Mouse (Mus musculus) spleen, postnatal 14 days (tissue): Measurements from ENCODE around the gene Nav3.

Experiments
- DNase-seq, 2 experiments: peaks; one replicate each; pipeline ENCODE4 v3.0.0; 2021 to 2022; ENCODE audit warnings: low spot score in 2 of 2

The Nav3 gene

DNA sequence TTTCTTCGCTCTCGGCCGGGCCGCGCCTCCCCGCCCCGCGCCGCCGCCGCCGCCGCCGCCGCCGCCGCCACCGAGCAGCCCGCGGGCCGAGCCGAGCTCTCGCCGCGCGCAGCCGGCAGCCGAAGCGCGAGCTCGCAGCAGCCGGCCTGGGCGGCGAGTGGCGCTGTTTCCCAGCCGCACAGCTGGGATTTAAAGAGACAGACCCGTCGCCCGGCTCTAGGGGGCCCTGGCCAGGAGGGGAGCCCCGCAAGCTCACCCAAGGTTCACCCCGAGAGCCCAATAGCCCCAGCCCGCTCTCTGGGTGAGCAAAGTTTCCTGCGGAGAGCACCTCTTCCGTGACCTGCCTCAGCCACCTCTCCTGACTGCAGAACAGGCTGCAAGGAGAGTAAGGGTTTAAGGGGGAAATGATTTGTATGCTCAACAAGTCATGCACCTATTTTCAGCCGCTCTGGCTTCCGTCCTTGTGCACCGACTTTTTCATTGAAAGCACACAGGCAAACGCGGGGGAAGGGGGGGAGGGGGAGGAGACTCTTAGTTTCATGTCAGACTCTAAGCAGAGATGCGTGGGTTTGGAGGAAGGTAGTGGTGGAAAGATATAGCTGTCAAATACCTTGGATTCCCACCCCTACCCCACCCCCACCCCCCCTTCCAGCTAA lies at the start of gene Nav3:
Nav3 (minus strand) TSS at position 367 of the 656 bp plus-strand sequence.
- peak in 1 of 2 experiments; percentile 2 for DNase-seq

DNA sequence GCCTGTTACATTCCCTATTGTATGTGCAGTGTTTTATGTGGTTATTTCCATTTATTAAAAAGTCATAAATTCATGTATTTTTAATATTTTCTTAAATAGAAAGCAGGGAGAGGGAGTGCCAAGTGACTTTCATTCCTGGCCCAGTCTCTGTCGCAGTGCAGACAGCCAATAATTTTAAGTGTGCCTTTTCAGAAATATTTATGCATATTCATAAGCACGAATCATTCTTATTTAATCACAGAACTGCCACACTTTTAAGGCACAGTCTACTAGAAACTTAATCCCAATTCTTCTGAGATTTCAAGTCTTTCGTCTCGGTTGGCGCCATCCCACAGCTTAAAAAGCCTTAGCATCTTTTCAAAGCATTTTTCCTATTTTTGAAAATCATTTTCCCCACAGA lies 29.3 kb upstream of the Nav3 start:
- DNase-seq, result no peak

DNA sequence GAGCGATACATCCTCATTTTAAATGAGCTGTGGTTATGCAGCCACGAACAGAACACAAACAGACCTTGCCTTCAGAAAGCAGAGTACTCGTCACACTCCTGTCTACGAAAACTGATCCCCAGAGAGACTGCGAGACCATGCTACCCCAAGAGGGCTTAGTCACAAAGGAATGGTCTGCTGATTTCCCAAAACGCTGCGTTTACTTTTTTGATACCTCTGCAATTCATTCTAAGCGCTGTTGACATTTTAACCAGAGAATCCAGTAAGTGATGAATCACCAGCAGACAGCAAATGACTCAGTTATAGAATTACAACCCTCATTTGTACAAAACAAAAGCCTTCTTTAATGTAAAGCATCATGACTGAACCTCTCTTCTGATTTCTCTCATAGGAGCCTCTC lies 28.8 kb upstream of the Nav3 start:
- DNase-seq, result no peak

DNA sequence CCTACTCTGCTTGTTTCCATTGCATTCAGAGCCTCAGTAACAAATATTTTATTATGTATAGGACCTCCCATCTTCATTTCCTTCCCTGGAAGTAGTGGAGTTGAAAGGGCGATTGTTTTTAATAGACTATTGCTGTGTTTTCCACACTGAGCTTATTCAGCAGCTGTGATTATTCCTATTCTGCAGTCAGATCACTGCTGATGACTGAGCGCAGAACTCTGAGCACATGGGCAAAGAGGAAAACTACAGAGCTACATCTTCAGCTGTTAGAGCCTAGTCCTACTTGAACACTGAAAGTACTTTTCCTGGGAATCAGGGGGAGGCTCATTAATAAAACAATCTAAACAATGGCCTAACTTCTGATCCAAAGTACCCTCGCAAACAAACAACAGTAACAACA lies 23.2 kb upstream of the Nav3 start:
- DNase-seq, result no peak

DNA sequence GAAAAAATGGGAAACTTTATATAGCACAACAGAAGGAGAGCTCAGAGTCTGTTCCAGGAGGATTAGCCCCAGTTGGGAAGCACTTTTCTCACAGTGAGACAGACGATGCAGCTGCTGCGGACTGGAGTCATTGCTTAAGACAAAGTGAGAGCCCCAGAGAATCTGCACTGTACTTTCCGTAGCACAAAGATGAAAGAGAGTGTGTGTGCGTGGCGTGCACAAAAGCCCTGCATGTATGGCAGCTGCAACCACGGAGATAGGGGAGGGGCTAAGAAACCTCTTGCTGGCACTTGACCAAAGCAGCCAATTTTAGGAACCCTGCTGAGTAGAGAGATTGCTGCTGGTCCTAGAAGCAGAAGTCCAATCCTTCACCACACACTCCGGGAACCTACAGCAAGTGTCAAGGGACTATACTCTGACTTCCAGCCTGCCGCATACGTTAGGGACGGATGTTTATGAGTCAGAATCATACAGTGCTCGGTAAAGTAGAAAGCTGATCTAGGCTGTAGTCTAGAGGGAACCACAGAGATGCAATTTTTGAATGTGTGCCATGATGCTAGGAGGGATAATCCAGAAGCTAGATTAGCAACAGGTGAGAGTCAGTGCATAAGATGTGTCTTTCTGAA lies 21.8 kb upstream of the Nav3 start:
- no peak for DNase-seq

DNA sequence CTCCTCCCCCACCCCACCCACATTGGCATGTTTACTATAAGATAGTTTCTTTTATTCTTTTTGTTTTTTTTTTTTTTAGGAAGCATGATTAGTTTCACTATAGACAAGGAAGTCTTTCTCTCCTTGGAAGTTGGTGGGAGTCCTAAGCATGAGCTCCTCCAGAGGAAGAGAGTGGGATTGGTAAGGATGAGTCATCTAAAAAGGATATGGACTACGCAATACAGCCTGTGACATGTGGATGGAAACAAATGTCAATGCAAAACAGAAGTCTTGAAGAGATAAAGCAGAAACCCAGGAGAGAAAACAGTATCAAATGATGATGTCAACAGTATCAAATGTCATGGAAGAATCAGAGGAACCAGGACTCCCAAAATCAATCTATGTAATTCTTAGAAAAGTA lies 18.1 kb upstream of the Nav3 start:
- DNase-seq, result no peak

DNA sequence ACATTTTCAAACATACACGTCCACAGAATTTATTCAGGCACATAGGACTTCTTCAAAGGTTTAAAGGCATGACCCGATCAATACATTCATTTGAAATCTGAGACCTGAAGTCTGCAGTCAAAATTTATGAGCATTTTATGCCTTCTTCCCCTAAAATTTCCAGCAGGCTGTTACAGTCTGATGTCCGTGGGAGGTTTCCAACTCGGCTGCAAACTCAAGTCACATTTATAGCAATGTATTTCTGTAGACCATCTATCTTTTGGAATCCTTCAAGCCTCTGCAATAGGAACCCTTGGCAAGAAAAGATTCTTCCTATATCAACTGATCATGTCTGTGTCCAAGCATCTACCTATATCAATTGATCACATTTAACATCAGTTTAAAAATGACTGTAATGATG lies 13.4 kb upstream of the Nav3 start:
- no peak for DNase-seq

DNA sequence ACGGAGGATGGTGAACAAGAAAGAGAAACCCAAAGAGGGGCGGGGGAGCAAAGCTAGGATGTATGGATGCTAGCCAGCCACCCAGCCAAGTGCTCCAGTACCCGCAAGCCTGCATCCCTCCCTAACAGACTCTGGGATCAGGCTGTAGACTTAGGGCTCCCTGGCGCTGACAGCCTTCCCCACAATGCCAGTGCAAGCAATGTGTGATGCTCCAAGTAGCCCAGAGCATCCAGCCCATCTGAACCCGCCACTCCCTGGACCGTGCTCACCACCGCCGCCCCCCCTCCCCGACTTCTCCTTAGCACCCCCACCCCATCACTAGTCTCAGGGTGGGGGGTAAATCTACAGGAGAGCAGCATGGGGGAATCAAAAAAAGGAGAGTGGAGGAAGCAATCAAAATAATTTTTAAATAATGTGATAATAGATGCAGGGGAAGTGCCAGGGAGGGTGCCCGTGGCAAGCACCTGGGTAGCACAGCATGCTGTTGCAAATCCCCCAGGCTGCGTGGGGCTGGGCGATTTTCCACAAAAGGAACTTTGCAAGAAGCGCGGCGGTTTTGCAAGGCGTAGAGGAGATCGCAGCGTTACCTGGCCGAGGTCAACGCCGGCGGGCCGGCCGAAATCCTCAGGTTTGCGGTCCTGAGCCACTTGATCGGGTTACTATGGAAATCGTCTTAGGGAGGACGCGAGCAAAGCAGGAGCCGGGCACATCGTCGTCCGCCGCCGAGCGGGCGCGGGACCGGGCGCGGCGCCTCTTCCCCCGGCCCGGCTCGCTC lies 754 bp downstream of the Nav3 start:
- DNase-seq, result no peak

DNA sequence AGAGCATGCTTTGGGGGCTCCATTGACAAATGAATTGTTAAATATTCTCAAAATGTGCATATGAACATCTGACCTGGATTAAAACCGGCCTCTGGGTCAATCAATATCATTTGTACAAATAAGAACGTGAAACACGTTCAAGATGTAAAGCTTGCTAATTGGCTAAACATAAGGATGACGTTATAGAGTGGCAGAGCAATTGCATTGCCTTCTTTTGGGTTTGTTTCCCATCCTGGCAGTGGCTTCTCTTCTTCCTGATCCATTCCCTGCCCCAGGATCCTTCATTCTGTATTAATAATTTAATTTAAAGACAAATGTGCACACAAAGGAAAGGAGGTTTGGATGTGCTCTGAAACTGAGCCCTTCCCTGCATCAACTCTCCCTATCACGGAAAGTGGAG lies 2.4 kb downstream of the Nav3 start:
- DNase-seq, result no peak

DNA sequence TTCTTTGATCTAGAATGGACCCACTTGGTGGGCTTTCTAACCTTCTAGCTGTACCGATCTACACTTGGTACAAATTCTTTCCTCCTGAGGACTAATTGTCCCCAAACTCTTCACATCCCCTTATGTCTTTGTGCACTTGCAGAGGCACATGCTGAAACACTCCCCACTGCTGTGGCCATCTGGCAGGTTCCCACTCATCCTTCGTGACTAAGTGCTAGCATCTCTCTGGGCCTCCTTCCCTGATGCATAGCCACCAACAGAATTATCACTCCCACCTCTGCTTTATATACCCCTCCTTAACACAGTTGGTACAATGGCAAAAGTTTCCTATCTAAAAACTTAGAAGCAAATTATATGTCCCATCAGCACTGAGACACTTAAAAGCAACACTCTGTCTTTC lies 15.6 kb downstream of the Nav3 start:
- DNase-seq, result no peak

DNA sequence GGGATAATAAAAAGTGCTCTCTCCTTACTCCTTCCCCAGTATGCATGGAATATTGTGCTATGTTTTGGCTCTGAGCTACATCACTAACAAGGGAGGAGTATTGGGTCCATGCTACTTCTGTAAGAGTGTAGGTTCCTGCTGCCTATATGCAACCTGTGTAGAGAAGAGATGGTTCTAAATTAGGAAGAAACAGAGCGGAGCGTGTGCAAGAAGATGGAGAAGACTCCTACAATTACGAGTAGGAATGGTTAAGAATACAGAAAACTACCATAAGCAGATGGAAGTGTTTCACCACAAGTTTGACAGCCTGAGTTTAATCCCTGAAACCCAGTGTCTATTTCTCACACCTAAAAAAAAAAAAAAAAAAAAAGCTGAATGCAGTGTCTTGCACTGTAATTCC lies 24.9 kb downstream of the Nav3 start:
- no peak for DNase-seq

DNA sequence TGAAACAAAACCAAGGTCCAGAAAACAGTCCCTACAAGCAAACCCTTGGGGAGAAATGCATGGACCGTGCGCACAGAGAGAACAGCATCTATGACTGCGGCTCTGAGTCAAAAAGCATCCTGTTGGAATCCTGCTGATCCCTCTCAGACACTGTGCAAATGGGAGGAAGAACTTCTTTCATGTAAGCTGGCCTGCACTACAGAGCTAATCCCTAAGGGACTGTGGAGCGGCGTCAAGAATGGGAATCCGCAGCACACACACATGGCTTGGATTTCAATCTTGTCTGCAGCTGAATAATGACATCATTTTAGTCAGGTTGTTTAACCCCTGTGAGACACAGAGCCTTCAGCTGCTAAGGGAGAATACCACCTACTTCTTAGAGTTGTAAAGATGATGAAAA lies 26.4 kb downstream of the Nav3 start:
- DNase-seq, result no peak

DNA sequence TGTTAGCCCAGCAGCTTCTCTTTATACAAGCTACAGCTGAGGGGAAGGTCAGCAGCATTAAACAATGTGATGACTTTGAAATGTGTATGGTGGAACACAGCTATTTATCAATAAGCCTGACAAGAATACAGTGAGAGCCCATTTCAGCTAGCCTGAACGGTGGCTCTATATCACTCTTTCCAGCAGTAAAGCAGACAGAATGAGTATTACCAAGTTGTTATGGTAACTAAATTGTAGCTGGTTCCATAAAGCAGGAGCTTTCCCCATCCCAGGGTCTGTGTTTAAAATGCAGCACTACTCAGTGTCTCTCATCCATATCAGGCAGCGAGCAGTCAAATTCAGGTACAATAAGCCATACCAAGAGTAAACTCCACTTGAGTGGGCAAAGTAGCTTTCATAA lies 27.0 kb downstream of the Nav3 start:
- DNase-seq, result no peak

DNA sequence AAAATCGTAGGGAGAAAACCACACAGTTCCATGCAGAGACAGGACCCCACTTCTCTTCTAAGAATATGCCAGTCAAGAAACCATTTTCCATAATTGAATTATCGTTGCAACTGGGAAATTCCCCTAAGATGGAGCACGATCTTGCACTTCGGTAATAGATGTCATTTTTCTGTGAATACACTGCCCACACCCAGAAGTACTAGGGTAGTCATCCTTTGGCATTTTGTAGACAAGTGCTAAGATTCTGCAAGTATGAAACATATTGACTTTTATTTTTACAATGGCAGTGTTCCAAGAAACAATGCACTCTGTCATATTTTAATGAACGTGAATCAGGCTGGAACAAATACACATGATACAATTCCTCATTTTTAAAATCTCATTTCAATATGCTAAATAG lies 34.5 kb downstream of the Nav3 start:
- no peak for DNase-seq

DNA sequence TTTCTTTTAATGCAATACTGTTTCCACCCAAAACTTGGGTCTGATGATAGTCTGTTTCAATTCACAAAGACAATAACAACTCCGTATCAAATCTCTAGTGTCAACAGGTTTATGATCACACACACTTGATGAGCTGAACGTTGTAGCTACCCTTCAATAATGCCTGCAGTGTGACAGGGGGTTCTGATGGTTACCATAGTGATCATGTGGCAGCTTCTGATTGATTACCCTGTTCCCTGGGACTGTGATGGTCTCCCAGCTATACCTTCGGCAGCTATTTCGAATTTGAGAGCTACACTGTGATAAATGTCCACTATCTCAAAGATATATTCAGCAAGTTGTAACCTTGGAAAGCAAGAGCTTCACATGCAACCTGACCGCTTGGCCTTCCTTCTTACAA lies 39.0 kb downstream of the Nav3 start:
- DNase-seq, result no peak

DNA sequence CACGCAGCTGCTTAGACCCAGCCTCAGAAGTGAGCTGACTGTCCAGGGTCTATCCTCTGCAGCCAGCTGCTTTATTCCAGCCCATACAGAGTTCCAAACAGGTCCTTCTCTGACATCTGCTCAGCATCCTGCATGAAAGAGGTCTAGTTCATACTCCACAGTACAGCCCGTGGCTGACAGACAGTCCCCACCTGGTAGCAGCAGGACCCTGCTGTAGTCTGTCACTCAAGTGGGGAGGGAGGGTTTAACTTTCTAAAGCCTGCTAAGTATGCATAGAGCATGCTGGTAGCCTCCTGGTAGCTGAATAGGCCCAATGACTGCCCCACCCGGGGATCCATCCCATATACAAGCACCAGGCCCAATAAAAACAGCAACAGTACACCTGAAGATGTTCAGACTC lies 40.4 kb downstream of the Nav3 start:
- DNase-seq, result no peak

DNA sequence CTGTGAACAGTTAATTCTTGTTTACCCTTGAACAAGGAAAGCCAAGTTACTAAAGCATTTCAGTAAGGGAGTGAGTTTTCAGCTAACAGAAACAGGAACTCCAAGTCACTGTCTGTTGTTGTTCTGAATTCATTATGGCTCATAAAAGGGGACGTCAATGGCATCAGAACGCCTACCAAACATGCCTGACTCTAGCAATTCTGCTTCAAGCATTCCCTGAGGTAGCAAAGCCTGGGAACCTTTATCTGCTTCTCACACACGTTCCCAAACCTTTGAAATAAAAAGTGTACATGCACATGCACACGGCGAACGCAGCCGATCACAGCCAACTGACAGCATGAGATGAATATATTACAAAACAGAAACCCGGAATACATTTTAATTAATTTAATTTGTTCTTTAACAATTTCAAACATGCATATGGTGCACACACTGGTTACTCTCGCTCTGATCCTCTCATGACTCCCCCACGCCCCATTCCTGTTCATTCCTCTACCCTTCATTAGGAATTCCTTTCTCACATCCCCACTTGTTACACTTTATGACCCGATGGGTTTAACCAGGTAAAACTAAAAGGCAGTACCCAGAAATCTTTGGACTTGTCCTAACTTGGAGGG lies 42.6 kb downstream of the Nav3 start:
- no peak for DNase-seq

DNA sequence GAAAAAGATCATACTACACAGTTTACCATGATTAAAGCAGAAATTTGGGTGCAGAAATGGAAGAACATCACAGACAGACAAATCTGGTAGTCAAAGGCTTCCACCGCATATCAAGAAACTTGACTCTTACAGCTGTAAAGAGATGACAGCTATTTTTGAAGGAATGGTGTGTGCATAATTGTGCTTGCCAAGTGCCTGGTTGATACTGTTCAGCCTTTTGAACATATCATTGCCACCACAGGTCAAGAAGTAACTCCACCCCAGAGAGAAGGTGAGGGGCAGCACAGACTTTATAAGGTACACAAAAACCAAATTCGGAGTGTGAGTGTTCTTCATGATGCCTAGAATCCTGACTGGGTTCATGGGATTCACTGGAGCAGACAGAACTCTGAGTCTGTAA lies 53.1 kb downstream of the Nav3 start:
- no peak for DNase-seq

DNA sequence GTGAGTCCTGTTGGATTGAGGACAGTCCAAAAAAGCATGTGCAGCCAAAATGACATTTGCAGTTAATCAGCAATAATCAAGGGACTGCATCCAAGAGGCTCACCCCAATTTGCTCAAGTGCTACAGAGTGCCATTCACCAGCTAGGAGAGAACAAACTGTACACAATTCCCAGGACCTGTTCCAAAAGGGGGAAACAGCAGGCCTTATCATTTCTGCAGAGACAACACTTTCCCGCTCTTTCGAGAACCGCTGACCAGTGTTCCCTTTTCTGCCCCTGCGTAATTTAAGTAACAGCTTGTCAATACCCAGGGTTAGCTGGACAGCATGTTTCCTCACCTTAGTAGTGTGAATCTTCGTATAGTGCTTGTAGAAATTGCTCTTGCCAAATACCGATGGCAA lies 55.4 kb downstream of the Nav3 start:
- no peak for DNase-seq

DNA sequence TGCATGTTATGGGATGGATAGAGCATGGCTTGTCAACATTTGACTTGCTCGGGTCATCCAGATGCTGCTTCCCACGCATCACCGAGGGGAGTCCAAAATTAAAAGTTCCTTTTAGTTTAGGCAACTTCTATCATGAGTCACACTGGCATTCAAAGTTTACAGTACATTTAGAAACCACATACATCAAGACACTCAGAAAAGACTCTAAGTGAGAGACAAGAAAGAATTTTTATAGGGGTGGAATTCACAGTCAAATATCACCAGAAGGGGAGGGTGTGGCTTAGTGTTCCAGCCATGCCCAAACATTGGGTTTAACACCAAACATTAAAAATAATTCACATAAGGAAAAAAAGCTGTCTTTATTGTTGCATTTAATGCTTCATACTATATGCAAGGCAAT lies 57.4 kb downstream of the Nav3 start:
- no peak for DNase-seq

DNA sequence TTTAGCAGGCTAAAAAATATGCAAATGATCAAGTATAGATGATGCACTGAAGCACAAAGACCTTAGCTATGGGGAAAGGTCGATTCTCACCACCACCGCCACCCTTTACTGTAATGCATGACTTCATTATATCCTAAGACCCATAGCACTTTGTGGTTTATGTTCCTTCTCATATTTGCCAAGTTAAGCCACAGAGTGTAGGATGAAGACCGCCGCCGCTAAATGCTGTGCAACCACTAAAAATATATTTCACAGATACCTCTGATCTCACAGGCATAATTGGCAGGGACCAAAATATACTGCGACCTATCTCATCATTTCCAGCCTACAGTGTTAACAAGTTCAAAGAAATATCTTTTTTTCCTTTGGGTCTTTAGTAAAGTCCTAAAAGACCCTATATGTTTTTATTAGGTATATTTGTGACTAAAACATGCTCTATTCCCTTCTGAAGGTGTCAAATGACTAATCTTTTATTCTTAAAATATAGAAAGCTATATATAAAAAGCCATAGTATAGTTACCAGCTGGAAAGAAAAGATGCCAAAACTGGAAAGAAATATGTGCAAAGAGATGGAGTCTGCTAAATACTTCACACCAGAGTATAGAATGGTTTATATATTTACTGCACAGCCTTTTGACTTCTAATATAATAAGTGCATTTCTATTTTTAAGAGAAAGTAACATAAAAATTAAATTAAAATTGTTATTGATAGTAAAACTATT lies 69.4 kb downstream of the Nav3 start:
- DNase-seq, result no peak
